Mouse (Mus musculus) olfactory bulb, adult 2 months (tissue): ENCODE results near the gene E130308A19Rik. TPM values are rescaled to one million over a fixed set of nuclear protein-coding genes. Genes with fewer than 3 reads are reported as not detected.

Experiments used
- H3K27ac ChIP-seq: fragments of 200-500 bp; 2 replicates; pipeline ENCODE4 v1.5.1; 2012; ENCODE audit warnings: low read depth, low read length; ENCODE audit not compliant: insufficient read depth
- H3K4me1 ChIP-seq: fragments of 200-500 bp; 2 replicates; pipeline ENCODE4 v1.6.1; 2012; ENCODE audit warnings: low read length; ENCODE audit not compliant: control insufficient read depth, insufficient read depth
- H3K4me3 ChIP-seq: fragments of 200-500 bp; 2 replicates; pipeline ENCODE4 v1.5.1; 2012; ENCODE audit warnings: mild to moderate bottlenecking, low read depth, low read length, moderate library complexity; ENCODE audit not compliant: insufficient read depth
- CTCF ChIP-seq: fragments of 200-500 bp; IDR thresholded peaks from 2 replicates; pipeline ENCODE4 v1.5.1; 2012; ENCODE audit warnings: low read depth, mild to moderate bottlenecking, low read length, moderate library complexity; ENCODE audit not compliant: insufficient read depth
- POLR2A ChIP-seq: fragments of 200-500 bp; IDR thresholded peaks from 2 replicates; pipeline ENCODE4 v1.6.1; 2012; ENCODE audit warnings: mild to moderate bottlenecking, low read depth, low read length, moderate library complexity; ENCODE audit not compliant: insufficient read depth
- WGBS: fragments of 180-500 bp; shearing (Covaris S2); methylation state at CpG from one replicate; pipeline ENCODE4 v1.1.7; 2018; 5-methylcytosine and 5-hydroxymethylcytosine counted together
- polyA plus RNA-seq: library from polyadenylated mRNA; stranded (reverse); fragments of >200 nt; gene quantifications from 2 replicates; pipeline ENCODE4 v1.2.4, GENCODE M21; 2012; ENCODE audit warnings: low replicate concordance; ENCODE audit not compliant: missing spikeins, insufficient read depth, insufficient read length

The E130308A19Rik gene
- polyA plus RNA-seq, 1 experiment: not detected

GRCm38 (mm10) chr4:59646020-59646696, 20.1 kb downstream of the E130308A19Rik start:
- peaks cover 2% of the 10 kb centered on the region; the same call in 1 of the 2 replicates for H3K4me1 ChIP-seq
- H3K27ac ChIP-seq: no peak overlapping the region
- WGBS: 95% methylated on average over 10 of the region's 10 CpGs
- no peak overlapping the region for H3K4me3 ChIP-seq
- TF ChIP-seq POLR2A: no peak

- 94% methylated on average over 5 of the region's 5 CpGs for WGBS
- TF ChIP-seq CTCF (no peak), POLR2A (no peak)
- Histone ChIP-seq H3K27ac (no peak overlapping the region), H3K4me3 (no peak overlapping the region), H3K4me1 (no peaks in the 10 kb centered on the region)
Observed at GRCm38 (mm10) chr4:59649119-59649518, 23.1 kb downstream of the E130308A19Rik start.

GRCm38 (mm10) chr4:59652166-59652681, 26.2 kb downstream of the E130308A19Rik start:
- Histone ChIP-seq H3K4me1 (no peaks in the 10 kb centered on the region), H3K27ac (no peak overlapping the region), H3K4me3 (no peak overlapping the region)
- TF ChIP-seq CTCF: no peak
- TF ChIP-seq POLR2A: no peak
- 76% methylated on average over 1 of the region's 1 CpGs for WGBS

- 93% methylated on average over 5 of the region's 5 CpGs for WGBS
- Histone ChIP-seq H3K27ac (no peak overlapping the region), H3K4me3 (no peak overlapping the region), H3K4me1 (no peaks in the 10 kb centered on the region)
- TF ChIP-seq POLR2A (no peak), CTCF (no peak)
Observed at GRCm38 (mm10) chr4:59656061-59656642, 30.1 kb downstream of the E130308A19Rik start.

- WGBS: 90% methylated on average over 1 of the region's 1 CpGs
- Histone ChIP-seq H3K4me1 (peaks cover 6% of the 10 kb centered on the region), H3K4me3 (no peak overlapping the region), H3K27ac (no peak overlapping the region)
- TF ChIP-seq POLR2A (no peak), CTCF (no peak)
Observed at GRCm38 (mm10) chr4:59662163-59662562, 36.2 kb downstream of the E130308A19Rik start.

GRCm38 (mm10) chr4:59663451-59663850, 37.4 kb downstream of the E130308A19Rik start:
- Histone ChIP-seq H3K4me3 (no peak overlapping the region), H3K4me1 (peaks cover 6% of the 10 kb centered on the region), H3K27ac (no peak overlapping the region)
- 97% methylated on average over 6 of the region's 6 CpGs for WGBS
- TF ChIP-seq POLR2A (no peak), CTCF (no peak)

- Histone ChIP-seq H3K27ac (no peak overlapping the region), H3K4me1 (peaks cover 6% of the 10 kb centered on the region), H3K4me3 (no peak overlapping the region)
- no peak for TF ChIP-seq POLR2A
- no peak for TF ChIP-seq CTCF
- 41% methylated on average over 3 of the region's 3 CpGs for WGBS
Observed at GRCm38 (mm10) chr4:59666550-59667317, 40.7 kb downstream of the E130308A19Rik start.

- no peak for TF ChIP-seq CTCF
- TF ChIP-seq POLR2A: no peak
- H3K4me1 ChIP-seq: peaks cover 6% of the 10 kb centered on the region
- H3K27ac ChIP-seq: no peak overlapping the region
- WGBS: 76% methylated on average over 3 of the region's 3 CpGs
- no peak overlapping the region for H3K4me3 ChIP-seq
Observed at GRCm38 (mm10) chr4:59668050-59668449, 42.0 kb downstream of the E130308A19Rik start.

GRCm38 (mm10) chr4:59669131-59669530, 43.1 kb downstream of the E130308A19Rik start:
- Histone ChIP-seq H3K4me1 (peaks cover 6% of the 10 kb centered on the region), H3K4me3 (no peak overlapping the region), H3K27ac (no peak overlapping the region)
- WGBS: 96% methylated on average over 1 of the region's 1 CpGs
- no peak for TF ChIP-seq POLR2A
- TF ChIP-seq CTCF: no peak
